Mouse (Mus musculus) MEL (cell line): Measurements from ENCODE around the gene Chd3. TPM values are rescaled to one million over a fixed set of nuclear protein-coding genes. Genes with fewer than 3 reads are reported as not detected.

ENCODE experiments used
- DNase-seq: peaks from one replicate; pipeline ENCODE4 v3.0.0; 2011; ENCODE audit warnings: low read depth, low spot score
- H3K27ac ChIP-seq: 2 replicates; pipeline ENCODE4 v1.5.1; 2012; ENCODE audit warnings: low read depth, mild to moderate bottlenecking, control low read depth, low read length, moderate library complexity; ENCODE audit not compliant: control insufficient read depth
- H3K27me3 ChIP-seq, 2 experiments: fragments of 150-350 bp in 1 of 2; sonication (generic) in 1 of 2; 2 replicates each; pipeline ENCODE4 v1.6.1; 2012; ENCODE audit warnings: low read length in 2 of 2, mild to moderate bottlenecking in 2 of 2, improper control_type of control experiment in 1 of 2, moderate library complexity in 1 of 2; ENCODE audit not compliant: insufficient read depth in 2 of 2, control insufficient read depth in 1 of 2
- H3K36me3 ChIP-seq, 2 experiments: 2 replicates each; pipeline ENCODE4 v1.6.1; 2012 to 2014; ENCODE audit warnings: low read length in 2 of 2, improper control_type of control experiment in 1 of 2, inconsistent platforms in 1 of 2, mild to moderate bottlenecking in 1 of 2; ENCODE audit not compliant: insufficient read depth in 2 of 2, control insufficient read depth in 1 of 2
- H3K4me1 ChIP-seq, 2 experiments: fragments of 150-350 bp in 1 of 2; sonication (generic) in 1 of 2; 2 replicates each; pipeline ENCODE4 v1.6.1; 2012; ENCODE audit warnings: low read length in 2 of 2, improper control_type of control experiment in 1 of 2, mild to moderate bottlenecking in 1 of 2; ENCODE audit not compliant: insufficient read depth in 2 of 2, control insufficient read depth in 1 of 2
- H3K4me3 ChIP-seq, 2 experiments: fragments of 150-350 bp in 1 of 2; sonication (generic) in 1 of 2; 2 replicates each; pipeline ENCODE4 v1.5.1; 2012; ENCODE audit warnings: low read depth in 2 of 2, low read length in 2 of 2, mild to moderate bottlenecking in 2 of 2, moderate library complexity in 2 of 2, control low read depth in 1 of 2, improper control_type of control experiment in 1 of 2; ENCODE audit not compliant: control insufficient read depth in 1 of 2, insufficient read depth in 1 of 2
- H3K79me2 ChIP-seq: 2 replicates; pipeline ENCODE4 v1.6.1; 2012; ENCODE audit warnings: mild to moderate bottlenecking, low read length, moderate library complexity; ENCODE audit not compliant: control insufficient read depth, poor library complexity, insufficient read depth
- H3K9ac ChIP-seq: 2 replicates; pipeline ENCODE4 v1.6.1; 2012; ENCODE audit warnings: low read depth, mild to moderate bottlenecking, control low read depth, low read length, moderate library complexity; ENCODE audit not compliant: control insufficient read depth, poor library complexity, severe bottlenecking
- H3K9me3 ChIP-seq: fragments of 150-350 bp; sonication (generic); replicated peaks from 2 replicates; pipeline ENCODE4 v1.6.1; 2012; ENCODE audit warnings: mild to moderate bottlenecking, low read length, improper control_type of control experiment, moderate library complexity; ENCODE audit not compliant: insufficient read depth
- BHLHE40 ChIP-seq: IDR thresholded peaks from 2 replicates; pipeline ENCODE4 v1.6.1; 2012; ENCODE audit warnings: low read depth, mild to moderate bottlenecking, inconsistent platforms, low read length, improper control_type of control experiment, borderline replicate concordance
- CHD1 ChIP-seq: IDR thresholded peaks from 2 replicates; pipeline ENCODE4 v1.6.1; 2012; ENCODE audit warnings: low read depth, mild to moderate bottlenecking, inconsistent platforms, low read length, improper control_type of control experiment
- CTCF ChIP-seq, 3 experiments: IDR thresholded peaks in 2 of 3; conservative IDR thresholded peaks in 1 of 3; 2 replicates each; pipeline ENCODE4 v1.5.1; 2011 to 2012; ENCODE audit warnings: low read length in 3 of 3, low read depth in 2 of 3, mild to moderate bottlenecking in 2 of 3, improper control_type of control experiment in 1 of 3, inconsistent platforms in 1 of 3, mixed read lengths in 1 of 3, moderate library complexity in 1 of 3; ENCODE audit not compliant: control insufficient read depth in 1 of 3, insufficient read depth in 1 of 3, poor library complexity in 1 of 3, severe bottlenecking in 1 of 3
- E2F4 ChIP-seq: IDR thresholded peaks from 2 replicates; pipeline ENCODE4 v1.6.1; 2011; ENCODE audit warnings: low read depth, low read length, improper control_type of control experiment, borderline replicate concordance
- EP300 ChIP-seq, 2 experiments: IDR thresholded peaks; 2 replicates each; pipeline ENCODE4 v1.6.1; 2011; ENCODE audit warnings: improper control_type of control experiment in 2 of 2, low read length in 2 of 2, low read depth in 1 of 2, mild to moderate bottlenecking in 1 of 2
- ETS1 ChIP-seq: IDR thresholded peaks from 2 replicates; pipeline ENCODE4 v1.6.1; 2012; ENCODE audit warnings: low read depth, mild to moderate bottlenecking, inconsistent platforms, low read length, improper control_type of control experiment, moderate library complexity
- GATA1 ChIP-seq: IDR thresholded peaks from 2 replicates; pipeline ENCODE4 v1.6.1; 2011; ENCODE audit warnings: low read depth, low read length, improper control_type of control experiment
- HCFC1 ChIP-seq: IDR thresholded peaks from 2 replicates; pipeline ENCODE4 v1.6.1; 2012; ENCODE audit warnings: low read depth, mild to moderate bottlenecking, inconsistent platforms, low read length, improper control_type of control experiment, moderate library complexity
- JUND ChIP-seq: IDR thresholded peaks from 2 replicates; pipeline ENCODE4 v1.6.1; 2011; ENCODE audit warnings: low read depth, mild to moderate bottlenecking, improper control_type of control experiment, low read length
- KAT2A ChIP-seq: conservative IDR thresholded peaks from 2 replicates; pipeline ENCODE4 v1.6.1; 2012; ENCODE audit warnings: low read depth, low read length, improper control_type of control experiment, inconsistent platforms
- MAX ChIP-seq: IDR thresholded peaks from 2 replicates; pipeline ENCODE4 v1.6.1; 2011; ENCODE audit warnings: low read length, improper control_type of control experiment
- MEF2A ChIP-seq: IDR thresholded peaks from 2 replicates; pipeline ENCODE4 v1.6.1; 2014; ENCODE audit warnings: low read depth, mild to moderate bottlenecking, inconsistent platforms, low read length, improper control_type of control experiment; ENCODE audit not compliant: poor library complexity, insufficient replicate concordance, severe bottlenecking; ENCODE audit errors: extremely low read depth
- MXI1 ChIP-seq: IDR thresholded peaks from 2 replicates; pipeline ENCODE4 v1.6.1; 2011; ENCODE audit warnings: mild to moderate bottlenecking, low read depth, low read length, improper control_type of control experiment
- MYB ChIP-seq: IDR thresholded peaks from 2 replicates; pipeline ENCODE4 v1.6.1; 2011; ENCODE audit warnings: mild to moderate bottlenecking, low read depth, low read length, improper control_type of control experiment
- NELFE ChIP-seq: IDR thresholded peaks from 2 replicates; pipeline ENCODE4 v1.6.1; 2011; ENCODE audit warnings: low read depth, low read length, improper control_type of control experiment
- NRF1 ChIP-seq: IDR thresholded peaks from 2 replicates; pipeline ENCODE4 v1.6.1; 2014; ENCODE audit warnings: low read depth, mild to moderate bottlenecking, inconsistent platforms, low read length, improper control_type of control experiment, moderate library complexity; ENCODE audit not compliant: poor library complexity, insufficient read depth, severe bottlenecking
- POLR2A ChIP-seq, 2 experiments: IDR thresholded peaks; 2 replicates each; pipeline ENCODE4 v1.6.1; 2011 to 2012; ENCODE audit warnings: low read length in 2 of 2, mild to moderate bottlenecking in 2 of 2, control low read depth in 1 of 2, improper control_type of control experiment in 1 of 2, low read depth in 1 of 2, moderate library complexity in 1 of 2; ENCODE audit not compliant: control insufficient read depth in 1 of 2, insufficient read depth in 1 of 2, poor library complexity in 1 of 2
- POLR2AphosphoS2 ChIP-seq: IDR thresholded peaks from 2 replicates; pipeline ENCODE4 v1.6.1; 2011; ENCODE audit warnings: low read length, improper control_type of control experiment
- POLR2AphosphoS5 ChIP-seq: IDR thresholded peaks from 2 replicates; pipeline ENCODE4 v1.6.1; 2012; ENCODE audit warnings: low read depth, borderline replicate concordance, mild to moderate bottlenecking, inconsistent platforms, low read length, moderate library complexity, mixed read lengths
- RCOR1 ChIP-seq: IDR thresholded peaks from 2 replicates; pipeline ENCODE4 v1.6.1; 2012; ENCODE audit warnings: low read depth, mild to moderate bottlenecking, inconsistent platforms, low read length, improper control_type of control experiment
- SIN3A ChIP-seq: IDR thresholded peaks from 2 replicates; pipeline ENCODE4 v1.6.1; 2012; ENCODE audit warnings: low read length, improper control_type of control experiment, inconsistent platforms
- TAL1 ChIP-seq: IDR thresholded peaks from 2 replicates; pipeline ENCODE4 v1.6.1; 2012; ENCODE audit warnings: mild to moderate bottlenecking, inconsistent platforms, low read length, moderate library complexity, mixed read lengths
- TBP ChIP-seq: IDR thresholded peaks from 2 replicates; pipeline ENCODE4 v1.8.0; 2011; ENCODE audit warnings: low read depth, low read length, improper control_type of control experiment
- USF1 ChIP-seq: IDR thresholded peaks from 2 replicates; pipeline ENCODE4 v1.6.1; 2014; ENCODE audit warnings: low read depth, mild to moderate bottlenecking, inconsistent platforms, low read length, improper control_type of control experiment, moderate library complexity
- ZC3H11A ChIP-seq: IDR thresholded peaks from 2 replicates; pipeline ENCODE4 v1.6.1; 2012; ENCODE audit warnings: low read depth, mild to moderate bottlenecking, inconsistent platforms, low read length, improper control_type of control experiment
- ZMIZ1 ChIP-seq: IDR thresholded peaks from 2 replicates; pipeline ENCODE4 v1.6.1; 2012; ENCODE audit warnings: low read depth, mild to moderate bottlenecking, inconsistent platforms, low read length, improper control_type of control experiment, moderate library complexity
- polyA plus RNA-seq, 2 experiments: library from polyadenylated mRNA; stranded (reverse) in 1 of 2; unstranded in 1 of 2; fragments of >175 nt in 1 of 2; fragments of >200 nt in 1 of 2; gene quantifications; 2 replicates each; pipeline versions ENCODE4 v1.2.1 to v1.2.4; 2012; ENCODE audit warnings: low replicate concordance in 2 of 2, low read depth in 1 of 2; ENCODE audit not compliant: insufficient read length in 2 of 2, insufficient read depth in 1 of 2, missing spikeins in 1 of 2
- total RNA-seq: library from RNA; depleted of rRNA; stranded (reverse); fragments of 300-350 nt; gene quantifications from 2 replicates; pipeline ENCODE4 v1.2.3, GENCODE M21; 2012

Gene Chd3
- total and polyA plus RNA-seq, 3 experiments: 37.3 to 84.9 TPM; not detected in 1

DNA sequence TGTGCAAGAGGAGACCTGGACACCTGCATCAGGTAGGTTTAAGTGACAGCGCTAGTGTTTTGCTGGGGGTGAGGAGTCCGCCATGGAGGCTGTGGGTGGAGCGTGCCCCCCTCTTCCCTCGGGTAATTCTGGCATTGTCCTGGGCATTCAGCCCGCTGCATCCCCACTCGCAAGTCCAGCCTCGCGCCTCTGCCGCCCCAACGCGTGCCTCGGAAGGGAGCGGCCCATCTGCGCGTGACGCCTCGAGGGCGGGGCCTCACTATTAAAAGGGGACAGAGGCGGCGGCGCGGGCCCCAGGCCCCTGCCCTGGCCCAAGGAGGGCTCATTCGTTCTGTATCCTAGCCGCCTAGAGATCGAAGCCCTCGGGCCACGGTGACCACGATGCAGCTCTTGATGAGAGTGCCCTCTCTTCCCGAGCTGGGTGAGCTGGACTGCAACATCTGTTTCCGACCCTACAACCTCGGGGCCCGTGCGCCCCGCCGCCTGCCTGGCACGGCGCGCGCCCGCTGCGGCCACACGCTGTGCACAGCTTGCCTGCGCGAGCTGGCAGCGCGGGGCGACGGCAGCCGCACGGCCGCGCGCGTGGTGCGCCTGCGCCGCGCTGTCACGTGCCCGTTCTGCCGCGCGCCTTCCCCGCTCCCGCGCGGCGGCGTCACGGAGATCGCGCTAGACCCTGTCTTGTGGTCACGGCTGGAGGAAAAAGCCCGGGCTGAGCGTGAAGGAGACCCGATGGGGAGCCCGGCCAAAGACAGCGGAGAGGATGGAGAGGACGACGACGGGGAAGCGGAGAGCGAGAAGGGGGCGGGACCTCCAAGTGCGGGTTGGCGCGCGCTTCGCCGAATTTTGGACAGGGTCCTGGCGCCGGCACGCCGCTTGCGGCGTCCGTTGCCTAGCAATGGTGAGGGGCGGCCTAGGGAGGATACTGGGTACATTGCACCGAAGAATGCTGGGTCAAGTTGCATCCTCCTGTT, 28.8 kb downstream of the Chd3 start, which contains the start of gene Rnf227 (continued):
- TF ChIP-seq TBP: no peak
- TF ChIP-seq CTCF (IDR thresholded peaks at IDR 0.05 in 2 of 3, conservative IDR thresholded peaks at IDR 0.05 in 1 of 3; ENCODE audit: control insufficient read depth in 1 of 3, insufficient read depth in 1 of 3, low read depth in 2 of 3, low read length in 3 of 3, poor library complexity in 1 of 3, severe bottlenecking in 1 of 3): no peak
- no peak for TF ChIP-seq JUND
- no peak for TF ChIP-seq ZC3H11A
- TF ChIP-seq NELFE: peak; percentile 60
- TF ChIP-seq, all 39 proteins: peak for 11

GRCm38 (mm10) chr11:69334796-69335195, 34.4 kb downstream of the Chd3 start:
- no peak for DNase-seq
- no peaks in the 10 kb centered on the region for H3K36me3 ChIP-seq
- no peaks in the 10 kb centered on the region for H3K27me3 ChIP-seq

GRCm38 (mm10) chr11:69333922-69334321, 35.3 kb downstream of the Chd3 start:
- DNase-seq: peak; percentile 40
- no peaks in the 10 kb centered on the region for H3K9me3 ChIP-seq
- no peaks in the 10 kb centered on the region for H3K27me3 ChIP-seq
- no peaks in the 10 kb centered on the region; a peak in 1 of 4 replicates for H3K4me1 ChIP-seq
- H3K4me3 ChIP-seq: no peak overlapping the region
- H3K79me2 ChIP-seq: no peaks in the 10 kb centered on the region
- H3K36me3 ChIP-seq: no peaks in the 10 kb centered on the region
- no peak overlapping the region for H3K27ac ChIP-seq
- H3K9ac ChIP-seq: no peak overlapping the region
- TF ChIP-seq TAL1 (no peak), TBP (no peak), MXI1 (peak; percentile 52; the same call in 1 of the 2 replicates), POLR2AphosphoS5 (no peak), GATA1 (0 out of 2 replicates have a peak, but pooled peaks have one; percentile 9), BHLHE40 (peak; percentile 85; the same call in 1 of the 2 replicates), RCOR1 (peak; percentile 32; the same call in 1 of the 2 replicates), EP300 (IDR thresholded peaks at IDR 0.05; ENCODE audit: low read depth in 1 of 2, low read length in 2 of 2) (peak in 1 of 2 experiments; percentile 37; a peak in 1 of 4 replicates), ZC3H11A (peak; percentile 38), KAT2A (no peak), CHD1 (no peak), E2F4 (no peak), ETS1 (no peak), ZMIZ1 (no peak), POLR2AphosphoS2 (no peak), NELFE (no peak), USF1 (peak; percentile 25), MAX (no peak), CTCF (IDR thresholded peaks at IDR 0.05 in 2 of 3, conservative IDR thresholded peaks at IDR 0.05 in 1 of 3; ENCODE audit: control insufficient read depth in 1 of 3, insufficient read depth in 1 of 3, low read depth in 2 of 3, low read length in 3 of 3, poor library complexity in 1 of 3, severe bottlenecking in 1 of 3) (peak in 2 of 3 experiments; percentile 14 to 50; a peak in 2 of 6 replicates), SIN3A (peak; percentile 47; the same call in 1 of the 2 replicates), POLR2A (IDR thresholded peaks at IDR 0.05; ENCODE audit: control insufficient read depth in 1 of 2, insufficient read depth in 1 of 2, low read depth in 1 of 2, low read length in 2 of 2, poor library complexity in 1 of 2) (no peak), HCFC1 (no peak), MYB (no peak), MEF2A (no peak), NRF1 (no peak)

More at GRCm38 (mm10) chr11:69334796-69335195, 34.4 kb downstream of the Chd3 start:
- Histone ChIP-seq H3K9me3 (no peaks in the 10 kb centered on the region), H3K79me2 (no peaks in the 10 kb centered on the region), H3K4me3 (no peak overlapping the region), H3K9ac (no peak overlapping the region), H3K27ac (no peak overlapping the region), H3K4me1 (peaks cover 0 to under 1% of the 10 kb centered on the region in 2 experiments; a peak in 2 of 4 replicates)
- TF ChIP-seq SIN3A: no peak
